Mouse (Mus musculus) heart, postnatal 14 days (tissue): ENCODE measurements around the gene Rgs17. TPM values are rescaled to one million over a fixed set of nuclear protein-coding genes. Genes with fewer than 3 reads are reported as not detected.

ENCODE experiments used
- total RNA-seq, 2 experiments: library from RNA; stranded (reverse); gene quantifications; 2 replicates each; pipeline ENCODE4 v1.2.3; 2021

Gene Rgs17
- total RNA-seq, 2 experiments from 2014 or later = 0.88 to 0.98 TPM

Other genes starting within 250 kb of the Rgs17 start
- 1 to 10 TPM; 2.1 to 4.0 TPM for gene Fbxo5, start 116.8 kb downstream of the Rgs17 start, total RNA-seq
- 10 to 100 TPM in 1 of 2 experiments, 1 to 10 TPM in 1; 7.7 to 10.5 TPM for gene Mtrf1l, start 98.5 kb downstream of the Rgs17 start, total RNA-seq